Mouse (Mus musculus): ENCODE measurements at regions not wholly inside any gene's neighbourhood (a gene's known extent, or its start where the extent isn't known, plus 50 kb on each side); places are given as distances from the start of the nearest gene placed in this dataset.

- no peak for TF ChIP-seq CTCF (conservative IDR thresholded peaks at IDR 0.05; ENCODE audit: insufficient read depth, insufficient read length, low read depth, low read length)
- TF ChIP-seq POLR2A (IDR thresholded peaks at IDR 0.05; ENCODE audit: low read depth, low read length): no peak
Measured at GRCm38 (mm10) chr11:38464239-38464596, 1228.5 kb upstream of the Tenm2 start.

Data from kidney, adult 2 months (tissue).